21 mouse cellular contexts compared by ENCODE assay signal in the genomic region with DNA sequence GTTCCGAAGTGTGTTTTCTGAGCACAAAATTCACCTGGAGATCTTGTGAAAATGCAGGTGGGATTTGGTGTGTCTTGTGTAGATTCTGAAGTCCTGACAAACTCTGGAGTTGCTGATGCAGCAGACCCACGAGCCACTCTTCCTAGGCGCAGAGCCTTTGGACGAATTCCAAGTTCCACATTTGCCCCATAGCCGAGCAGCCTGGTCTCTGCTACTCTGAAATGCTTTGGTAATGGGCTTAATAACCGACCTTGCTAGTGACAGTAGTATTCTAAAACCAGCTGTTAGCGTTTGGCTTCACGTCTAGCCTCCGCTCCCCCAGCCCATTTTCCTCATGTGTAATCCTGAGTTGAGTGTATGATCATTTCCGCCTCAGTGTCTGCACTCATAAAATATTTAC.
DNase-seq lines count a peak whose midpoint lies in the region; ATAC-seq and TF ChIP-seq lines count a peak whose summit lies in the region.
"Had no signal": no experiment of that assay in that cellular context is flagged by ENCODE, and none has a peak within 500 bp of the region (broad histone marks: within the 10 kb centered on the region; RNA-seq: fewer than 3 reads in every experiment).

No protein-coding gene starts in this region.

- no peaks in the 10 kb centered on the region for H3K36me3 ChIP-seq in limb, embryonic 13.5 days
- H3K36me3 ChIP-seq in limb, embryonic 10.5 days, result no peaks in the 10 kb centered on the region
- no peaks in the 10 kb centered on the region for H3K36me3 ChIP-seq in neural tube, embryonic 13.5 days
- H3K36me3 ChIP-seq in limb, embryonic 14.5 days (ENCODE audit: control insufficient read depth, insufficient read depth, low read length), result no peaks in the 10 kb centered on the region
- H3K36me3 ChIP-seq: embryonic facial prominence, embryonic 12.5 days; heart, embryonic 10.5 days; hindbrain, embryonic 13.5 days had no signal

- H3K27me3 ChIP-seq in limb, embryonic 13.5 days, result no peaks in the 10 kb centered on the region
- H3K27me3 ChIP-seq in limb, embryonic 10.5 days (ENCODE audit: low read depth, poor library complexity, severe bottlenecking), result no peaks in the 10 kb centered on the region
- no peaks in the 10 kb centered on the region for H3K27me3 ChIP-seq in neural tube, embryonic 13.5 days
- H3K27me3 ChIP-seq in limb, embryonic 14.5 days (ENCODE audit: control insufficient read depth, insufficient read depth, low read length), result no peaks in the 10 kb centered on the region
- H3K27me3 ChIP-seq: embryonic facial prominence, embryonic 12.5 days; forebrain, embryonic 13.5 days; hindbrain, embryonic 13.5 days had no signal

- ATAC-seq in limb, embryonic 13.5 days (ENCODE audit: low FRiP score, low read depth), result no peak
- ATAC-seq in neural tube, embryonic 13.5 days (ENCODE audit: low read depth), result peak; percentile 65; the same call in 1 of the 2 replicates
- no peak for ATAC-seq in limb, embryonic 14.5 days (ENCODE audit: low FRiP score, low read depth)
- ATAC-seq: forebrain, embryonic 13.5 days; hindbrain, postnatal 0 days had no signal

- H3K4me1 ChIP-seq in limb, embryonic 13.5 days, result peaks cover 24% of the 10 kb centered on the region
- H3K4me1 ChIP-seq in limb, embryonic 10.5 days, result peaks cover 3% of the 10 kb centered on the region; the same call in 1 of the 2 replicates
- H3K4me1 ChIP-seq in neural tube, embryonic 13.5 days (replicated peaks), result peaks cover 5% of the 10 kb centered on the region
- peaks cover 18% of the 10 kb centered on the region for H3K4me1 ChIP-seq in limb, embryonic 14.5 days (ENCODE audit: control insufficient read depth, insufficient read depth, low read length)
- H3K4me1 ChIP-seq: forebrain, embryonic 13.5 days; heart, embryonic 10.5 days had no signal

- no peak overlapping the region for H3K4me2 ChIP-seq in limb, embryonic 13.5 days (replicated peaks)
- H3K4me2 ChIP-seq in neural tube, embryonic 13.5 days, result no peak overlapping the region
- H3K4me2 ChIP-seq in limb, embryonic 14.5 days (replicated peaks; ENCODE audit: low read depth, low read length, severe bottlenecking), result no peak overlapping the region
- H3K4me2 ChIP-seq: embryonic facial prominence, embryonic 12.5 days; forebrain, embryonic 13.5 days; hindbrain, embryonic 13.5 days had no signal

- H3K27ac ChIP-seq in limb, embryonic 13.5 days, result peak overlapping the region; percentile 10; the same call in 1 of the 2 replicates
- no peak overlapping the region for H3K27ac ChIP-seq in limb, embryonic 10.5 days
- H3K27ac ChIP-seq in neural tube, embryonic 13.5 days (replicated peaks), result no peak overlapping the region
- no peak overlapping the region; the same call in 1 of the 2 replicates for H3K27ac ChIP-seq in limb, embryonic 14.5 days (replicated peaks; ENCODE audit: low read depth, low read length)
- H3K27ac ChIP-seq: embryonic facial prominence, embryonic 12.5 days; forebrain, embryonic 13.5 days; gastrocnemius, adult 2 months; heart, embryonic 10.5 days; hindbrain, embryonic 13.5 days; hindbrain, postnatal 0 days had no signal

- no peak overlapping the region for H3K9ac ChIP-seq in limb, embryonic 13.5 days
- no peak overlapping the region for H3K9ac ChIP-seq in neural tube, embryonic 13.5 days
- H3K9ac ChIP-seq in limb, embryonic 14.5 days (ENCODE audit: low read depth, low read length, severe bottlenecking), result no peak overlapping the region
- H3K9ac ChIP-seq: embryonic facial prominence, embryonic 12.5 days; forebrain, embryonic 13.5 days; hindbrain, embryonic 13.5 days had no signal

- no peak for DNase-seq in limb, embryonic 10.5 days (ENCODE audit: low spot score)
- no peak for DNase-seq in neural tube, embryonic 10.5 days (ENCODE audit: extremely low spot score, low spot score)
- DNase-seq in limb, embryonic 14.5 days (ENCODE audit: low spot score), result peak; percentile 52
- DNase-seq in adipocyte (ENCODE audit: low spot score), result no peak
- DNase-seq: adrenal gland, adult 8-10 months; adrenal gland, postnatal 36 days; cerebellum, adult 11 months; cerebellum, adult 8-10 months; cerebellum, postnatal 14 days; embryo, embryonic 11 days; gastrocnemius, adult 2 months; gastrocnemius, postnatal 25 days; heart, postnatal 10 days; heart, postnatal 4 days had no signal

- 43% methylated on average over 10 of the region's 10 CpGs for WGBS in limb, embryonic 13.5 days
- WGBS in limb, embryonic 10.5 days, result 93% methylated on average over 10 of the region's 10 CpGs
- WGBS in neural tube, embryonic 13.5 days, result 53% methylated on average over 10 of the region's 10 CpGs
- 41% methylated on average over 10 of the region's 10 CpGs for WGBS in limb, embryonic 14.5 days

- no peak for TF ChIP-seq POLR2A in limb, embryonic 14.5 days (IDR thresholded peaks at IDR 0.05; ENCODE audit: borderline replicate concordance, extremely low read depth, insufficient read depth, insufficient read length)

- no peak overlapping the region for H3K4me3 ChIP-seq in limb, embryonic 13.5 days
- no peak overlapping the region for H3K4me3 ChIP-seq in limb, embryonic 10.5 days
- H3K4me3 ChIP-seq in neural tube, embryonic 13.5 days, result no peak overlapping the region
- no peak overlapping the region for H3K4me3 ChIP-seq in limb, embryonic 14.5 days (replicated peaks; ENCODE audit: low read length)
- H3K4me3 ChIP-seq: embryonic facial prominence, embryonic 12.5 days; forebrain, embryonic 13.5 days; gastrocnemius, adult 2 months; heart, embryonic 10.5 days; hindbrain, embryonic 13.5 days had no signal

- H3K9me3 ChIP-seq in limb, embryonic 13.5 days, result no peaks in the 10 kb centered on the region
- H3K9me3 ChIP-seq in limb, embryonic 10.5 days (replicated peaks), result no peaks in the 10 kb centered on the region
- H3K9me3 ChIP-seq in neural tube, embryonic 13.5 days, result no peaks in the 10 kb centered on the region
- H3K9me3 ChIP-seq in limb, embryonic 14.5 days (ENCODE audit: control insufficient read depth, low read length), result no peaks in the 10 kb centered on the region
- H3K9me3 ChIP-seq: embryonic facial prominence, embryonic 12.5 days; forebrain, embryonic 13.5 days; heart, embryonic 10.5 days; hindbrain, embryonic 13.5 days had no signal
